Mouse (Mus musculus) ES-Bruce4 (cell line): ENCODE results near the gene Mical2.

Experiments
- CTCF ChIP-seq: IDR thresholded peaks from one replicate; pipeline ENCODE4 v1.8.1; 2011; ENCODE audit warnings: low read depth, low read length
- EP300 ChIP-seq: IDR thresholded peaks from 2 replicates; pipeline ENCODE4 v1.6.1; 2011; ENCODE audit warnings: low read depth, low read length; ENCODE audit not compliant: insufficient read depth
- POLR2A ChIP-seq: IDR thresholded peaks from one replicate; pipeline ENCODE4 v1.8.1; 2011; ENCODE audit warnings: low read length; ENCODE audit not compliant: insufficient read depth

DNA sequence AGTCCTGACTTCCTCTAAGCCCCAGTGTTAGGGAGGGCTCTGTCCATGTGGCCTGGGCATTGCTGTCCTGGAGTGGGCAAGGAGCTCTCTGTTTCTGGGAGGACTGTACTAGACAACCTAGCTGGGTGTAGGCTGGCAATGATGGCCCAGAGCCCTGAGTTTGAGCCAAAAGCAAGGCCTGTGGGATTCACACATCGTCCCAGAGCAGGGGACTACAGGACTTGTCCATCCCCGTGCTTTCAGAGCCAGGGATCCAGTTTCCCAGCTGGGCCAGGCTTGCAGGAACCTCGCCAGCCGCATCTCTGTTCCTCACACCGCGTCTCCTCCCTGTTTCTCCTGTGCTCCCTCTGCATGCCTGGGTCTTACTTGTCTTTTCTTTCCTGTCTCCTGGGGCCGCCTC is 107.7 kb downstream of the Mical2 start:
- TF ChIP-seq CTCF (no peak), POLR2A (no peak), EP300 (no peak)
